Mouse (Mus musculus) small intestine, adult 2 months (tissue): ENCODE results near the gene AI661453. TPM values are rescaled to one million over a fixed set of nuclear protein-coding genes. Genes with fewer than 3 reads are reported as not detected.
"Not testable (repeated sequence)": the region's sequence is repeated elsewhere in the genome, so short reads cannot be mapped to it uniquely, and the experiment has no call there.

Experiments
- H3K27ac ChIP-seq: fragments of 200-500 bp; 2 replicates; pipeline ENCODE4 v1.5.1; 2012; ENCODE audit warnings: low read depth, low read length, control low read depth, inconsistent platforms; ENCODE audit not compliant: insufficient read depth
- H3K27me3 ChIP-seq: fragments of 200-500 bp; 2 replicates; pipeline ENCODE4 v1.6.1; 2012; ENCODE audit warnings: mild to moderate bottlenecking, moderate library complexity, low read length, inconsistent platforms; ENCODE audit not compliant: control insufficient read depth, insufficient read depth
- H3K36me3 ChIP-seq: fragments of 200-500 bp; 2 replicates; pipeline ENCODE4 v1.6.1; 2012; ENCODE audit warnings: mild to moderate bottlenecking, low read length, control low read depth, inconsistent platforms; ENCODE audit not compliant: control insufficient read depth, insufficient read depth
- H3K4me1 ChIP-seq: fragments of 200-500 bp; 2 replicates; pipeline ENCODE4 v1.6.1; 2012; ENCODE audit warnings: low read length, inconsistent platforms, mixed read lengths; ENCODE audit not compliant: control insufficient read depth, insufficient read depth, insufficient read length
- H3K4me3 ChIP-seq: fragments of 200-500 bp; 2 replicates; pipeline ENCODE4 v1.5.1; 2012; ENCODE audit warnings: low read depth, mild to moderate bottlenecking, control low read depth, inconsistent platforms, low read length, moderate library complexity
- CTCF ChIP-seq: fragments of 200-500 bp; IDR thresholded peaks from 2 replicates; pipeline ENCODE4 v1.5.1; 2012; ENCODE audit warnings: low read depth, mild to moderate bottlenecking, control low read depth, inconsistent platforms, low read length, moderate library complexity, mixed read lengths; ENCODE audit not compliant: insufficient replicate concordance, insufficient read length; ENCODE audit errors: extremely low read depth
- POLR2A ChIP-seq: fragments of 200-500 bp; IDR thresholded peaks from 2 replicates; pipeline ENCODE4 v1.6.1; 2012; ENCODE audit warnings: low read depth, mild to moderate bottlenecking, control low read depth, inconsistent platforms, low read length, moderate library complexity
- WGBS: fragments of 180-500 bp; shearing (Covaris S2); methylation state at CpG from one replicate; pipeline ENCODE4 v1.1.7; 2018; 5-methylcytosine and 5-hydroxymethylcytosine counted together
- polyA plus RNA-seq: library from polyadenylated mRNA; depleted of rRNA; stranded (reverse); fragments of >200 nt; gene quantifications from 2 replicates; pipeline ENCODE4 v1.2.3, GENCODE M21; 2012

The AI661453 gene
- polyA plus RNA-seq, 1 experiment: 27.3 TPM

- no peak overlapping the region for H3K27ac ChIP-seq
- WGBS: 46% methylated on average over 10 of the region's 10 CpGs
- TF ChIP-seq CTCF (no peak), POLR2A (no peak)
Observed at GRCm38 (mm10) chr17:47407717-47408557, 28.5 kb upstream of the AI661453 start.

GRCm38 (mm10) chr17:47408558-47408898 is 27.9 kb upstream of the AI661453 start:
- TF ChIP-seq CTCF (peak; percentile 74; the same call in 1 of the 2 replicates), POLR2A (no peak)
- Histone ChIP-seq H3K27ac (no peak overlapping the region), H3K36me3 (no peaks in the 10 kb centered on the region), H3K4me1 (peaks cover 9% of the 10 kb centered on the region; the same call in 1 of the 2 replicates), H3K4me3 (no peak overlapping the region), H3K27me3 (peaks cover 6% of the 10 kb centered on the region)
- WGBS: 13% methylated on average over 8 of the region's 8 CpGs

More at GRCm38 (mm10) chr17:47407717-47408557, 28.5 kb upstream of the AI661453 start:
- H3K4me3 ChIP-seq: no peak overlapping the region
- H3K4me1 ChIP-seq: peaks cover 4% of the 10 kb centered on the region; the same call in 1 of the 2 replicates
- peaks cover 6% of the 10 kb centered on the region for H3K27me3 ChIP-seq
- no peaks in the 10 kb centered on the region for H3K36me3 ChIP-seq

GRCm38 (mm10) chr17:47409897-47410861 is 26.2 kb upstream of the AI661453 start:
- H3K27me3 ChIP-seq, H3K36me3 ChIP-seq, H3K27ac ChIP-seq: not testable (repeated sequence)
- WGBS: 5% methylated on average over 74 of the region's 74 CpGs
- Histone ChIP-seq H3K4me3 (peak overlapping the region; percentile 27; the same call in 1 of the 2 replicates), H3K4me1 (peaks cover 20% of the 10 kb centered on the region)

GRCm38 (mm10) chr17:47420195-47420594 is 16.2 kb upstream of the AI661453 start:
- 90% methylated on average over 2 of the region's 2 CpGs for WGBS
- TF ChIP-seq CTCF (no peak), POLR2A (no peak)

DNA sequence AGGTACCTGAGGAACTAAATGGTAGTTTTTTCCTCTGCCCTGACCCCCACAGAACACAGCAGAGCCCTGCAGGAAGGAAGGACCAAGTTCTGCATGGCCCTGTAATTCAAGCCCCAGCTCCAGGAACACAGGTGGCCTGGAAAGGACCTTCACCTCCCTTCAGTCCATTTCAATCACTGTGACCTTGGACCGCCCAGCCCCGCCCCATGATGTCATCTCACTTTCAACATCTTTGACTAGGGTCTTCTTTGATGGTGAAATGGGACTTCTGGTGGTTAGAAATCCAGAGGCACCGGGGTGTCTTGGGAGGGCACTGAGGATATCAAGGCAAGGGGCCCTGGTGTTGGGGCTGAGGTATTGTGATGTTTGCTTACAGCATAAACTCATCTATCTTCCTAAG is 14.8 kb upstream of the AI661453 start:
- H3K4me1 ChIP-seq: peaks cover 11% of the 10 kb centered on the region
- no peaks in the 10 kb centered on the region for H3K36me3 ChIP-seq
- H3K4me3 ChIP-seq: no peak overlapping the region
- no peak overlapping the region for H3K27ac ChIP-seq
- H3K27me3 ChIP-seq: no peaks in the 10 kb centered on the region
- WGBS: 68% methylated on average over 3 of the region's 3 CpGs
- TF ChIP-seq CTCF: no peak
- TF ChIP-seq POLR2A: no peak

More at GRCm38 (mm10) chr17:47420195-47420594, 16.2 kb upstream of the AI661453 start:
- Histone ChIP-seq H3K27me3 (no peaks in the 10 kb centered on the region), H3K4me3 (no peak overlapping the region), H3K36me3 (no peaks in the 10 kb centered on the region), H3K27ac (no peak overlapping the region), H3K4me1 (peaks cover 11% of the 10 kb centered on the region)

DNA sequence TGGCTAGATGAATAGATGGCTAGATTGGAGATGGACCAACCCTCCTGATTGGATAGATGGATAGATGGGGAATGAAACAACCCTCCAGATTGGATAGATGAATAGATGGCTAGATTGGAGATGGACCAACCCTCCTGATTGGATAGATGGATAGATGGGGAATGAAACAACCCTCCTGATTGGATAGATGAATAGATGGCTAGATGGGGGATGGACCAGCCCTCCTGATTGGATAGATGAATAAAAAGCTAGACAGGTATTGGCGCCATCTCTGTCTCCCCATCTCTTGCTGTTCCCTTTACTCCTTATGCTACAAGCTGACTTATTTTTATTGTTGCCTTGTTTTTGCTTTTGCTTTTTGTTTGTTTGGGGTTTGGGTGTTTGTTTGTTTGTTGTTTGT is 13.8 kb upstream of the AI661453 start:
- peaks cover 11% of the 10 kb centered on the region for H3K4me1 ChIP-seq
- 100% methylated on average over 1 of the region's 1 CpGs for WGBS
- not testable (repeated sequence) for H3K27ac ChIP-seq, H3K27me3 ChIP-seq, H3K36me3 ChIP-seq, H3K4me3 ChIP-seq

- Histone ChIP-seq H3K4me1 (peaks cover 11% of the 10 kb centered on the region), H3K4me3 (no peak overlapping the region), H3K27ac (no peak overlapping the region; the same call in 1 of the 2 replicates), H3K36me3 (no peaks in the 10 kb centered on the region), H3K27me3 (no peaks in the 10 kb centered on the region)
- 22% methylated on average over 6 of the region's 6 CpGs for WGBS
- TF ChIP-seq CTCF: no peak
- no peak for TF ChIP-seq POLR2A
Observed at GRCm38 (mm10) chr17:47424186-47424585, 12.2 kb upstream of the AI661453 start.
